Mouse (Mus musculus) forebrain, embryonic 14.5 days (tissue): ENCODE data around the gene Ctnnbip1. TPM values are rescaled to one million over a fixed set of nuclear protein-coding genes. Genes with fewer than 3 reads are reported as not detected.

Experiments
- ATAC-seq: fragments of 200-750 bp; cut with Nextera tagmentation; 2 replicates; pipeline ENCODE4 v1.8.0; 2017; ENCODE audit warnings: mild to moderate bottlenecking, moderate library complexity
- DNase-seq: peaks from one replicate; pipeline ENCODE4 v3.0.0-alpha.2; 2015; ENCODE audit warnings: low spot score
- H3K27ac ChIP-seq: fragments of 300-500 bp; sonication (generic); 2 replicates; pipeline ENCODE4 v1.5.1; 2014; ENCODE audit warnings: low read depth, mild to moderate bottlenecking, control low read depth, low read length, moderate library complexity
- H3K27me3 ChIP-seq: fragments of 300-500 bp; sonication (generic); replicated peaks from 2 replicates; pipeline ENCODE4 v1.6.1; 2014; ENCODE audit warnings: low read length, control low read depth, mixed read lengths; ENCODE audit not compliant: control insufficient read depth, insufficient read depth
- H3K36me3 ChIP-seq: fragments of 300-500 bp; sonication (generic); 2 replicates; pipeline ENCODE4 v1.6.1; 2014; ENCODE audit warnings: low read length, control low read depth; ENCODE audit not compliant: control insufficient read depth, insufficient read depth
- H3K4me1 ChIP-seq: fragments of 300-500 bp; sonication (generic); 2 replicates; pipeline ENCODE4 v1.6.1; 2014; ENCODE audit warnings: antibody characterized with exemption, low read length, control low read depth; ENCODE audit not compliant: control insufficient read depth, insufficient read depth
- H3K4me2 ChIP-seq: fragments of 300-500 bp; sonication (generic); 2 replicates; pipeline ENCODE4 v1.6.1; 2014; ENCODE audit warnings: mild to moderate bottlenecking, control low read depth, low read length
- H3K4me3 ChIP-seq: fragments of 300-500 bp; sonication (generic); 2 replicates; pipeline ENCODE4 v1.5.1; 2014; ENCODE audit warnings: low read depth, low read length, control low read depth
- H3K9ac ChIP-seq: fragments of 300-500 bp; sonication (generic); 2 replicates; pipeline ENCODE4 v1.6.1; 2014; ENCODE audit warnings: mild to moderate bottlenecking, low read length, control low read depth, moderate library complexity
- H3K9me3 ChIP-seq: fragments of 300-500 bp; sonication (generic); replicated peaks from 2 replicates; pipeline ENCODE4 v1.6.1; 2016; ENCODE audit warnings: low read length, control low read depth, mixed read lengths; ENCODE audit not compliant: control insufficient read depth
- WGBS: fragments of 180-500 bp; shearing (Covaris S2); extraction: QIAGEN DNeasy Blood & Tissue Kit; methylation state at CpG from one replicate; pipeline ENCODE4 v1.1.7; 2014; 5-methylcytosine and 5-hydroxymethylcytosine counted together
- polyA plus RNA-seq: library from polyadenylated mRNA; unstranded; fragments of >200 nt; fragmentation: Nextera tagmentation; extraction: Ambion mirVana; gene quantifications from 2 replicates; pipeline ENCODE4 v1.2.1, GENCODE M21; 2014

Ctnnbip1 gene
- polyA plus RNA-seq, 1 experiment from 2014 or later: 99.1 TPM

- 44% methylated on average over 21 of the region's 21 CpGs for WGBS
- H3K36me3 ChIP-seq: peaks cover 20% of the 10 kb centered on the region; the same call in 1 of the 2 replicates
- H3K9me3 ChIP-seq: no peaks in the 10 kb centered on the region
- ATAC-seq (peak; percentile 86), DNase-seq (peak; percentile 84)
- no peaks in the 10 kb centered on the region for H3K27me3 ChIP-seq
- H3K9ac ChIP-seq: peak overlapping the region; percentile 52; the same call in 1 of the 2 replicates
- H3K4me2 ChIP-seq: peak overlapping the region; percentile 33
- H3K27ac ChIP-seq: peak overlapping the region; percentile 91
- no peak overlapping the region for H3K4me3 ChIP-seq
- peaks cover 19% of the 10 kb centered on the region for H3K4me1 ChIP-seq
These were observed 44.2 kb downstream of the Ctnnbip1 start for GRCm38 (mm10) chr4:149561986-149562904.

DNA sequence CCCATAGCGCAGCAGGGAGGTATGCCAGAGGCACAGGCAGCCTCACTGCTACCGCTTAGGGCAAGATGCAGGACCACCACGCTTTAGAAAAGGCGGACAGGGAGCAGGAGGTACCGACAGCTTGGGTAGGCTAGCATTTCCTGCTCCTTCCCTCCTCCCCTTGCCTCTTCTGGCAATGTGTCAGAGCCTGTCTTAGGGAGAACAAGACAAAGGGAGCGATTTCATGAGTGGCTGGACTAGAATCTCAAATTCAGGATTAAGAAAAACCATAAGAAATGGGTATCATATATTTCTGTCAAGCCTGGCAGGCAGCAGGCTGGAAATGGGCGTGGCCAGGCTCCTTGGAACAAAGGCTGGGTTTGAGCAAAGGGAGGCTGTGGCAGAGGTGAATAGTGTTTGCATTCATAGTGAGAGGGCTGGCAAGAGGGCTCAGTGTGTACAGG is 44.9 kb downstream of the Ctnnbip1 start:
- DNase-seq (peak; percentile 91), ATAC-seq (peak; percentile 73)
- peak overlapping the region; percentile 52; the same call in 1 of the 2 replicates for H3K9ac ChIP-seq
- H3K4me1 ChIP-seq: peaks cover 19% of the 10 kb centered on the region
- peak overlapping the region; percentile 33 for H3K4me2 ChIP-seq
- no peak overlapping the region for H3K4me3 ChIP-seq
- H3K9me3 ChIP-seq: no peaks in the 10 kb centered on the region
- no peaks in the 10 kb centered on the region for H3K27me3 ChIP-seq
- 11% methylated on average over 7 of the region's 7 CpGs for WGBS
- H3K36me3 ChIP-seq: 0 out of 2 replicates have a peak, but pooled peaks cover 17% of the 10 kb centered on the region
- H3K27ac ChIP-seq: peak overlapping the region; percentile 91

- no peak overlapping the region for H3K9ac ChIP-seq
- 83% methylated on average over 10 of the region's 10 CpGs for WGBS
- no peak overlapping the region for H3K4me3 ChIP-seq
- peaks cover 19% of the 10 kb centered on the region for H3K4me1 ChIP-seq
- ATAC-seq (no peak), DNase-seq (no peak)
- no peaks in the 10 kb centered on the region for H3K27me3 ChIP-seq
- no peak overlapping the region for H3K4me2 ChIP-seq
- 0 out of 2 replicates have a peak, but pooled peaks cover 16% of the 10 kb centered on the region for H3K36me3 ChIP-seq
- no peaks in the 10 kb centered on the region for H3K9me3 ChIP-seq
- peak overlapping the region; percentile 91; the same call in 1 of the 2 replicates for H3K27ac ChIP-seq
These were observed 45.9 kb downstream of the Ctnnbip1 start for GRCm38 (mm10) chr4:149563941-149564361.

- H3K4me3 ChIP-seq: no peak overlapping the region
- 0 out of 2 replicates have a peak, but pooled peaks cover 9% of the 10 kb centered on the region for H3K36me3 ChIP-seq
- whole genome bisulfite sequencing: 53% methylated on average over 20 of the region's 20 CpGs
- peak; percentile 89 for DNase-seq
- ATAC-seq: peak; percentile 37
- peak overlapping the region; percentile 30 for H3K4me2 ChIP-seq
- no peaks in the 10 kb centered on the region for H3K27me3 ChIP-seq
- peaks cover 19% of the 10 kb centered on the region for H3K4me1 ChIP-seq
- peak overlapping the region; percentile 91; the same call in 1 of the 2 replicates for H3K27ac ChIP-seq
- H3K9ac ChIP-seq: peak overlapping the region; percentile 21; the same call in 1 of the 2 replicates
- H3K9me3 ChIP-seq: no peaks in the 10 kb centered on the region
These were observed 46.7 kb downstream of the Ctnnbip1 start for GRCm38 (mm10) chr4:149564452-149565407.

GRCm38 (mm10) chr4:149567432-149568026 is 49.5 kb downstream of the Ctnnbip1 start:
- peaks cover 11% of the 10 kb centered on the region for H3K4me1 ChIP-seq
- no peak for DNase-seq

DNA sequence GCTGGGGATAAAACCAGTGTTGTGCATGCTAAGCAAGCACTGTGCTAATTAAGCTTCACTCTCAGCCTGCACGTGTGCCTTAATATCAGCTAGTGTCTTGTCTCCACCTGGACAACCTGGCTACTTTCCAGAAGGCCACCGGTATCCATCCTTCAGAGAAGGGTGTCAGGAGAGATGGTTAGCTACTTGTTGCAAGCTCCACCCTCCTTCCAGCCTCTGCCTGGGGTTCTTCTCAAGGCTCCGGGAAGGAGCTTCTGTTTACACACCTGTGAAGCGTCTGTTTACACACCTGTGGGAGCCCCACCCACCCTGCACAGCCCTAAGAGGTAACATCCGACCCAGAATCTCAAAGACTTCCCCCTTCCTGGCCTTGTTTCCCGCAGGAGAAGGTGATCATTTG is 50.6 kb downstream of the Ctnnbip1 start:
- no peak overlapping the region for H3K4me2 ChIP-seq
- DNase-seq: no peak

More at GRCm38 (mm10) chr4:149567432-149568026, 49.5 kb downstream of the Ctnnbip1 start:
- Histone ChIP-seq H3K9me3 (no peaks in the 10 kb centered on the region), H3K4me3 (no peak overlapping the region), H3K27me3 (no peaks in the 10 kb centered on the region), H3K27ac (no peak overlapping the region), H3K4me2 (no peak overlapping the region), H3K9ac (no peak overlapping the region), H3K36me3 (0 out of 2 replicates have a peak, but pooled peaks cover 6% of the 10 kb centered on the region)
- no peak for ATAC-seq
- 7% methylated on average over 8 of the region's 8 CpGs for WGBS

GRCm38 (mm10) chr4:149569781-149570497 is 51.9 kb downstream of the Ctnnbip1 start:
- H3K9me3 ChIP-seq: no peaks in the 10 kb centered on the region
- H3K4me2 ChIP-seq: no peak overlapping the region
- 89% methylated on average over 6 of the region's 6 CpGs for WGBS
- H3K4me1 ChIP-seq: peaks cover 1% of the 10 kb centered on the region
- no peaks in the 10 kb centered on the region for H3K27me3 ChIP-seq
- ATAC-seq: no peak
- no peak overlapping the region for H3K9ac ChIP-seq
- DNase-seq: no peak
- no peak overlapping the region for H3K27ac ChIP-seq
- 0 out of 2 replicates have a peak, but pooled peaks cover 6% of the 10 kb centered on the region for H3K36me3 ChIP-seq
- no peak overlapping the region for H3K4me3 ChIP-seq

More for the DNA sequence above, 50.6 kb downstream of the Ctnnbip1 start:
- no peaks in the 10 kb centered on the region for H3K9me3 ChIP-seq
- no peaks in the 10 kb centered on the region for H3K27me3 ChIP-seq
- ATAC-seq: no peak
- peaks cover 7% of the 10 kb centered on the region for H3K4me1 ChIP-seq
- 0 out of 2 replicates have a peak, but pooled peaks cover 6% of the 10 kb centered on the region for H3K36me3 ChIP-seq
- H3K27ac ChIP-seq: no peak overlapping the region
- H3K4me3 ChIP-seq: no peak overlapping the region
- no peak overlapping the region for H3K9ac ChIP-seq
- WGBS: 64% methylated on average over 6 of the region's 6 CpGs
